Comparison of ENCODE assay signal across 8 mouse cellular contexts in the genomic region with DNA sequence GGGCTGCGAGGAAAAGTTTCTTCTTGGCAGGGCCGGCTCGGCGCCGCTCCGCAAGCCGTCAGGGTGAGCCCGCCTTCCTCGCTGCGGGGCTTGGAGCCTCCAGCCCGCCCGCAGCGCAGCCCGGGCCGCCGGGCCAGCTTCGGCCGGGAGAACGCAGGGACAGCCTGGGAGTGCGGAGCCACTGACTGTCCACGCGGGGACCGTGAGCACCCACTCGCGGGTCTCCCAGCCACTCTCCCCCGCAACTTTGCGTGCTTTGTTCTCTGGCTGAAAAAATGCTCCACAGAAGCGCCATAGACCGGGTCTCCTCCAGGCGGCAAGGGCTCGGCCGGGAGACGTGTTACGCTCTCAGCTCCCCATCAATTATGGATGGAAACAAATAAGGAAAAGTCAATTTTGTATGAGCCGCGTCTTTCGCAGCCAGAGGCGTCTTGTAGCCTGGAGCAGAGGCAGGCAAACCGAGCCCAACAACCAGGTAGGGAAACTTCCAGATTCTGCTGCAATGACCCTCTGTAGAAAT.
DNase-seq lines count a peak whose midpoint lies in the region; ATAC-seq and TF ChIP-seq lines count a peak whose summit lies in the region.

No protein-coding gene starts in this region.

- peak overlapping the region; percentile 89 for H3K4me2 ChIP-seq in lung, embryonic 16.5 days (ENCODE audit: low read depth, low read length)
- H3K4me2 ChIP-seq in embryonic facial prominence, embryonic 11.5 days (ENCODE audit: low read depth, low read length), result peak overlapping the region; percentile 95
- peak overlapping the region; percentile 81 for H3K4me2 ChIP-seq in intestine, embryonic 15.5 days (replicated peaks)
- H3K4me2 ChIP-seq in midbrain, postnatal 0 days (ENCODE audit: low read depth, low read length, poor library complexity, severe bottlenecking), result peak overlapping the region; percentile 93

- H3K9ac ChIP-seq in lung, embryonic 16.5 days (ENCODE audit: low read length), result peak overlapping the region; percentile 89
- peak overlapping the region; percentile 77 for H3K9ac ChIP-seq in embryonic facial prominence, embryonic 11.5 days (replicated peaks; ENCODE audit: low read length)
- H3K9ac ChIP-seq in intestine, embryonic 15.5 days, result peak overlapping the region; percentile 94
- peak overlapping the region; percentile 67 for H3K9ac ChIP-seq in midbrain, postnatal 0 days (replicated peaks; ENCODE audit: low read length, poor library complexity, severe bottlenecking)

- DNase-seq in lung, postnatal 36 days, result no peak
- DNase-seq in embryonic facial prominence, embryonic 11.5 days (ENCODE audit: low spot score), result peak; percentile 51
- peak; percentile 31 for DNase-seq in midbrain, postnatal 0 days (ENCODE audit: low spot score)
- DNase-seq in cerebellum, adult 9-10 months, result no peak
- no peak for DNase-seq in ovary, postnatal 14 days (ENCODE audit: low spot score)
- no peak for DNase-seq in kidney, postnatal 4 days

- H3K4me3 ChIP-seq in lung, embryonic 16.5 days (ENCODE audit: low read length), result peak overlapping the region; percentile 72
- H3K4me3 ChIP-seq in embryonic facial prominence, embryonic 11.5 days (ENCODE audit: low read depth, low read length), result peak overlapping the region; percentile 75
- H3K4me3 ChIP-seq in intestine, embryonic 15.5 days (replicated peaks), result peak overlapping the region; percentile 90
- peak overlapping the region; percentile 65 for H3K4me3 ChIP-seq in midbrain, postnatal 0 days (ENCODE audit: low read depth, low read length)

- peaks cover 6% of the 10 kb centered on the region; the same call in 1 of the 2 replicates for H3K27me3 ChIP-seq in lung, embryonic 16.5 days (ENCODE audit: control insufficient read depth, insufficient read depth, low read depth, low read length)
- no peaks in the 10 kb centered on the region for H3K27me3 ChIP-seq in embryonic facial prominence, embryonic 11.5 days (ENCODE audit: control insufficient read depth, insufficient read depth, low read length)
- no peaks in the 10 kb centered on the region for H3K27me3 ChIP-seq in intestine, embryonic 15.5 days (replicated peaks)
- H3K27me3 ChIP-seq in midbrain, postnatal 0 days (ENCODE audit: insufficient read depth, low read length), result no peaks in the 10 kb centered on the region

- TF ChIP-seq CTCF in midbrain, postnatal 0 days (IDR thresholded peaks at IDR 0.05), result no peak

- peaks cover 20% of the 10 kb centered on the region for H3K4me1 ChIP-seq in lung, embryonic 16.5 days (replicated peaks; ENCODE audit: control insufficient read depth, insufficient read depth, low read length)
- H3K4me1 ChIP-seq in embryonic facial prominence, embryonic 11.5 days (ENCODE audit: control insufficient read depth, insufficient read depth, low read length), result no peaks in the 10 kb centered on the region
- H3K4me1 ChIP-seq in intestine, embryonic 15.5 days (replicated peaks), result peaks cover 29% of the 10 kb centered on the region
- H3K4me1 ChIP-seq in midbrain, postnatal 0 days (ENCODE audit: insufficient read depth, low read length), result peaks cover 3% of the 10 kb centered on the region; the same call in 1 of the 2 replicates

- H3K27ac ChIP-seq in lung, embryonic 16.5 days (ENCODE audit: low read length), result peak overlapping the region; percentile 99
- peak overlapping the region; percentile 78 for H3K27ac ChIP-seq in embryonic facial prominence, embryonic 11.5 days (replicated peaks; ENCODE audit: low read depth, low read length)
- H3K27ac ChIP-seq in intestine, embryonic 15.5 days, result peak overlapping the region; percentile 98
- peak overlapping the region; percentile 70 for H3K27ac ChIP-seq in midbrain, postnatal 0 days (ENCODE audit: low read depth, low read length)

- H3K9me3 ChIP-seq in lung, embryonic 16.5 days (ENCODE audit: control insufficient read depth, low read length), result no peaks in the 10 kb centered on the region
- H3K9me3 ChIP-seq in embryonic facial prominence, embryonic 11.5 days (replicated peaks; ENCODE audit: control insufficient read depth, low read length), result no peaks in the 10 kb centered on the region
- H3K9me3 ChIP-seq in intestine, embryonic 15.5 days, result no peaks in the 10 kb centered on the region
- no peaks in the 10 kb centered on the region for H3K9me3 ChIP-seq in midbrain, postnatal 0 days (ENCODE audit: low read length)

- no peak for ATAC-seq in lung, embryonic 16.5 days (ENCODE audit: low read depth)
- ATAC-seq in embryonic facial prominence, embryonic 11.5 days (replicated peaks; ENCODE audit: insufficient number of reproducible peaks, low FRiP score, low TSS enrichment, low read depth), result peak; percentile 14; the same call in 1 of the 2 replicates
- ATAC-seq in intestine, embryonic 15.5 days, result no peak
- ATAC-seq in midbrain, postnatal 0 days (ENCODE audit: low FRiP score), result peak; percentile 57; the same call in 1 of the 2 replicates

- under 1% methylated on average over 39 of the region's 39 CpGs for WGBS in lung, embryonic 16.5 days
- under 1% methylated on average over 31 of the region's 39 CpGs for WGBS in embryonic facial prominence, embryonic 11.5 days
- WGBS in intestine, embryonic 15.5 days, result under 1% methylated on average over 39 of the region's 39 CpGs
- under 1% methylated on average over 39 of the region's 39 CpGs for WGBS in midbrain, postnatal 0 days

- no peaks in the 10 kb centered on the region for H3K36me3 ChIP-seq in lung, embryonic 16.5 days (ENCODE audit: control insufficient read depth, insufficient read depth, low read length)
- H3K36me3 ChIP-seq in embryonic facial prominence, embryonic 11.5 days (replicated peaks; ENCODE audit: control insufficient read depth, insufficient read depth, low read depth, low read length), result no peaks in the 10 kb centered on the region
- no peaks in the 10 kb centered on the region for H3K36me3 ChIP-seq in intestine, embryonic 15.5 days
- H3K36me3 ChIP-seq in midbrain, postnatal 0 days (ENCODE audit: insufficient read depth, low read length), result no peaks in the 10 kb centered on the region

Comparison
In these comparisons a context has a peak if more than half of its experiments do, and no peak if none do; other contexts are left out.
1. ATAC-seq: peak in embryonic facial prominence, embryonic 11.5 days (single experiment) and midbrain, postnatal 0 days (single experiment); none in lung, embryonic 16.5 days (single experiment) and intestine, embryonic 15.5 days (single experiment).
2. DNase-seq: peak in embryonic facial prominence, embryonic 11.5 days (single experiment) and midbrain, postnatal 0 days (single experiment); none in lung, postnatal 36 days (single experiment), cerebellum, adult 9-10 months (single experiment), ovary, postnatal 14 days (single experiment) and kidney, postnatal 4 days (0 of 2).
3. Peak in every context shown above with its lines, with median percentiles within 50 percentile points of each other: H3K27ac ChIP-seq, H3K4me2 ChIP-seq, H3K4me3 ChIP-seq and H3K9ac ChIP-seq.